Mouse (Mus musculus): ENCODE results near the gene Bcap31. TPM values are rescaled to one million over a fixed set of nuclear protein-coding genes. Genes with fewer than 3 reads are reported as not detected.
"Not testable (repeated sequence)": the region's sequence is repeated elsewhere in the genome, so short reads cannot be mapped to it uniquely, and the experiment has no call there.

The Bcap31 gene
- total RNA-seq (2021) = 250 and 262 TPM in 2 replicates
- long read RNA-seq, transcript Bcap31-201 (8 exons, 1,219 nt) = major isoform, 191 of 212 reads
- long read RNA-seq, partial matches to known transcripts = 13 of 212 reads
- long read RNA-seq, other reads (novel, unspliced or antisense) = 8 of 212 reads

DNA sequence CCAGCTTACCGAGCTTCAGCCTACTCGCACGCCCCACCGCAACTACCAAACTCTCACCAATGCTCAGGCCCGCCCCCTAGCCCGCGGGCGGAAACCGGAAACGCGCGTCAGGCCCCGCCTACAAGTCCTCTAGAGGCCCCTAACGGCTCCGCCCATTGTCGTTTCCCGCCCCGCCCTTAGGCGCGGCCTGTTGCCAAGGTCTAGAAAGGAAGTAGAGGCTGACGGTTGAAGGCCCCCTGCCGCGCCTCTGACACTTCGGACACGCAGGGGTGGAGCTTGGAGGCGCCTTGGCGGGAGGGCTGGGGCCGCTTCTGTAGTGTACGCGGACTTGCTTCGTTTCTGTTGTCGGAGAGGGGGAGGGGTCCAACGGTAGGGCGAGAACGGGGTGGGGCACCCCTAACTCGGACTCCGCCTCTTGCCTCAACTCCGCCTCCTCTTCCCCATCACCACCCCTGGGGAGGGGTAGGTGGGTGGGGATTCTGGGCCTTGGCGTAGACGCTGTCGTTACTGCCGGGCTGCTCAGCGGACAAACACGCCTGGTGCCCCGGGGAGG, at the start of gene Bcap31, which contains the start of gene Abcd1:
Bcap31 (minus strand) TSS at position 67 of the 553 bp plus-strand sequence.
Abcd1 (plus strand) TSS at position 489 of the 553 bp plus-strand sequence.
- peak; percentile 92 for DNase-seq

DNA sequence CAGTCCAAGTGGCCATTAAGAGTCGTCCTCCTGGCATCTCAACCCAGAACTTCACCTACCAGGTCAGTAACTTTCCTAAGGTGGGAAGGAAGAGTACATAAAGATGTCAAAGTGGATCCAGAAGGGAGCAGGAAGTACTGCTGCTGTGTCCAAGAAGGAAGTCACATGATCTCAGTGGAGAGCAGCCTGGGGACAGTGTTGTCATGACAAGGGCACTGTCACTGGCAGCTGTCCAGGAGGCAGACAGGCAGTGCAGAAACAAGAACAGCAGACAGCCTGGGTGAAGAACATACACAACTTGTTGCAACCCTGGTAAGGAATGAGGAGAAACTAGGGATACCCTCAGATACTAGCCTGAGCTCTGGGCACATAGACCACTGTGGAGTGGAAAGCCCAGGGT, 49.3 kb upstream of the Bcap31 start:
- DNase-seq = peak; percentile 73

DNA sequence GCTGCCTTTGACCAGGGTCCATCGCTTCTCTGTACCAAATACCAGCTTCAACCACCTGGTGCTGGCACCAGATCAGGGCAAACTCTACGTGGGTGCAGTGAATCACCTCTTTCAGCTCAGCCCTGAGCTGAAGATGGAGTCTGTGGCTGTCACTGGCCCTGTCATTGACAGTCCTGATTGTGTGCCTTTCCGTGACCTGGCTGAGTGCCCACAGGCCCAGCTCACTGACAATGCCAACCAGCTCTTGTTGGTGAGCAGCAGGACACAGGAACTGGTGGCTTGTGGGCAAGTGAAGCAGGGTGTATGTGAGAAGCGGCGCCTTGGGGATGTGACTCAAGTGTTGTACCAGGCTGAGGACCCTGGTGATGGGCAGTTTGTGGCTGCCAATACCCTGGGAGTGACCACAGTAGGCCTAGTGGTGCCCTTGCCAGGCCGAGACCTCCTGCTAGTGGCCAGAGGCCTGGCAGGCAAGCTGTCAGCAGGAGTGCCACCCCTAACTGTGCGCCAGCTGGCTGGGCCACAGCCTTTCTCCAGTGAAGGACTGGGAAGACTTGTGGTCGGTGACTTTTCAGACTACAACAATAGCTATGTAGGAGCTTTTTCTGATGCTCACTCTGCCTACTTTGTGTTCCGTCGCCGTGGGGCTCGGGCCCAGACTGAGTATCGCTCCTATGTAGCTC, 42.8 kb upstream of the Bcap31 start:
- peak; percentile 16 for DNase-seq

DNA sequence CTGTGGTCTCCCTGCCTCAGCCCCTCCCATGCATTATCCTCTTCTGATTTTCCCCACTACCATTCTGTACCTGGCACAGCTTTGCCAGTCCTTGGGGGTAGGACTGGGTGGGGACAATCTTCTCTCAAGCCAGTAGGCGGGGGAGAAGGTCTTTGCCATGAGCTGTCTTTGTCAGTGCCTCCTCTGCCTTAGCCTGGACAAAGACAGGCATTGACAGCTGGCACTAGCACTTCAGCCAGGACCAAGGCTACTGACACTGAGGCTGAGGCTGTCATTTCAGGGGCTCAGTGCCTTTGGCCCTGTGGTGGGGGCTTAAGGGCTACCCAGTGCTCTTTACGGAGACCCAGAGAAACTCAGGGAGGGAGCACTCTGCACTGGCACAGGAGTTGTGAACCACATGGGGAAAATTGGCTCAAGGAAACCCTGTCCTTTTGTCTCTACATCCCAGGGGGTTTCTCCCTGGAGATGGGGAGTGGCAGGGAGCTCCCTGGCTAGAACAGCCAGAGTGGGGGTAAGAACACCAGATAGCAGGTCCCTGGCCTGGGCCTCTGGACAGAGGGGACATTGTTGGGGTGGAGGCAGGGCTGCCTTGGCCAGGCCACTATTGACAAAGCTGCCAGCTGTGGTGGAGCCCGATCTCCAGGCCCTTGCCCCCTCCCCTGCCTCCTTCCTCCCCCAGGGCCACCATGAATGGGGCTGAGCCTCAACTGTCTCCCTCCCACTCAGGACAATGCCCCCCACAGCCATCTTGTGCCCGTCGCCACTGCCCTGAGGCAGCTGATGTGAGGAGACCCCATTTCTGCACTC, 40.6 kb upstream of the Bcap31 start, which contains the start of gene Plxnb3:
Plxnb3 (plus strand) TSS at position 757 of the 807 bp plus-strand sequence.
- no peak for DNase-seq

DNA sequence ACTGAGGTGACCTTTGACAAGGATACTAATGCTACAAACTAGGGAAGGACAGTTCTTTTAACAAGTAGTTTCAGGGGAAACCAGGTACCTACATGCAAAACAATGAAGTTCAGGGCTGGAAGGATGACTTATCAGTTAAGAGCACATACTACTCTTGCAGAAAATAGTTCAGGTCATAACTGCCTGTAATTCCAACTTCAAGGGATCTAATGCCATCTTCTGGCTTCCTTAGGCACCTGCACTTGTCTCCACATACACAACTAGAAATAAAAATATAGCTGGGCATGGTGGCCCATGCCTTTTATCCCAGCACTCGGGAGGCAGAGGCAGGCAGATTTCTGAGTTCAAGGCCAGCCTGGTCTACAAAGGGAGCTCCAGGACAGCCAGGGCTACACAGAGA, 33.0 kb upstream of the Bcap31 start:
- DNase-seq = no peak

DNA sequence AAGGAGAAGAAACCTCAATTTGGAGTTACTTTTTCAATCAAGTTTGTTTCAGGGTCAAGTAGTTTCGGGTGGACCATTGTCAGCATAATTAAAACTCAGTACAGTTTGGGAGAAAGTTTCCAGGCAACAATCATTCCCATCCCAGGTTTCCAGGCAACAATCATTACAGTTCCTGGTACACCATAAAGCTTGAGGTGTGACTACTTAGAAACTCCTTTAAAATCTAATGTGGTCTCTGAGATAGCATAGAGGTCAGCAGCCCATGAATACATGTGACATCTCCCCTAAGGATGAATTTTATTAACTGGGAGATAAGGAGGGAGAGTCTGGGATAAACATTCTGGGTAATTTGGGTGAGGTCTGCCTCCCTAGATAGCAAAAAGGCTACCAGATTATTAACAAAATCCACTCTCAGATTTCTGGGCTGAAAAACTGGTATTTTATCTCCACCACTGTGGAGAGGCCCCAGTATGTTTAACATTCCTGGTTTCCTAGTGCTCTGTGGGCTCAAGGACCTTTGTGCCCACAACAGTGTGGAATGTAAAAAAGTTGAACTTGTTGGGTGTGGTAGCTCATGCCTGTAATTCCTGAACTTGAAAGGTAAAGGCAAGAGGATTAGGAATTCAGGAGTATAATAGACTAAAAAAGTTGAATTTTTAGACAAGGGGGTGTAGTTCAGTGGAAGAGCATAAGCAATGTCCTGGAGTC, 29.0 kb upstream of the Bcap31 start:
- no peak for DNase-seq

DNA sequence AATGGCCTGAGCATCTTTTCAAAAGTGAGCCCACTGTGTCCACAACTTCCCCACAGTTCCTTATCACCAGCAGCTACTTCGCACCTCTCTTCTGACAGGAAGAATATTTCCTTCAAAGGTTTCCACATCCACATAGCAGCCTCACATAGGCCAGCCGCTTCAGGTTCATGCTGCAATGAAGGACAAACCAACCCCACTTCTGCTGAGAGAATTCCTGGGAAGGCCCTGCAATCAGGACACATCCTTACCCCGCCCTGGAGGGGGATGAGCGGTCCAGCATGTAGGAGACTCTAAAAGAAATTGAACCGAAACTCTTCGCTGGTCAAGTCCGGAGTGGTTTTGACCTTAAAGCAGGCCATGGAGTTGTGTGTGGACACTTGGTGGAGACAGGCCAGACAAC, 23.9 kb upstream of the Bcap31 start:
- not testable (repeated sequence) for DNase-seq

DNA sequence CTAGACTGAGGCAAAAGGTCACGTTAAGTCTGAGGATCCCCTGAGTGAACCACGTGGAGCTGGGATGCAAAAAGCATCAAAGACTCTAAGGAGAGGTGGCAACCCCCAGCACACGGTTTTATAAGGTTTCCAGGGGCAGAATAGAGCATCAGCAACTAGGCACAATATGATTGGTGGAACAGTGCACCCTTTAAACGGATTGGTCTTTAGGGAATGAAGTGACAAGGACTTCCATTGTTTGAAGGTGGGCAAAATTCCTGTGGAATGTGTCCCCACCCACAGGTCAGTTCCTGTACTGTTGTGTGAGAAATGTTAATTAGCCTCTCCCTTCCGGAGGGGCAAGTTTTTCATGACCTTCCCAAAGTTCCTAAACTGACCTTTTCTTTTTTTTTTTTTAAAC, 23.2 kb upstream of the Bcap31 start:
- DNase-seq = no peak

DNA sequence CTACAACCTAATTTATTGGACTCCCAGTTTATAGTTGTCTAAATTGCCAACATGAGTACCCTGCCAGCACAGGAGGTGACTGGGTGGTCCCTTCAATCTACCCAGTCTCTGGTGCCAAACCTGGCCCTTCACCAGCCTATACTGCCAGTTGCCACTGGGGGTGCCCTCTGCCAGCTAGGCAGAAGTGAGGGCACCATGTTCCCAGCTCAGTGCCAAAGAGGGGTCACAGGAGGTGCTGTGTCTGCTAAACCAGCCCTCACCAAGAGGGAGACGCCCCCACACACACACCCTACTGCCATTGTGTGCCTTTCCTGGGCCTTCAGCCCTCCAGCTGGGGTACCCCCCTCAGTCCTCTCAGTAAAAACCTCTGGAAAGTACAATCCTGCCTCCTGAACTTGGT, 22.2 kb upstream of the Bcap31 start:
- DNase-seq = no peak

DNA sequence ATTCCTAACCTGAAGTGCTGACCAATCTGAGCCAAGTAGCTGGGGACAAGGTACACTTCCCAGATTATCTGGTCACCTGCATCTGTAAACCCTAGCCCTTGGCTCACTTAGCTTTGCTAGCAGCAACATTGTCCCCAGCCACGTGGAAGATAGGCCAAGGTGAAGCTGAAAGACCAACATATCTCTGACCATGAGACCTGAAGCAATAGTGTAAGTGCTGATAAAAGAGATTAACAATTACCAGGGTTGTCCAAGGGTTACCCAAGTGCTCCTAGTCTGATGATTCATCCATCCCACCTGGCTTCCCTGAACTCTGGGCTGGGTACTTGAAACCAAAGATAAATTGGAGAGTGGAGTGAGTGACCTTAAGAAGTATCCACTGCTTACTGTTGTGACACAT, 14.9 kb upstream of the Bcap31 start:
- DNase-seq = no peak

DNA sequence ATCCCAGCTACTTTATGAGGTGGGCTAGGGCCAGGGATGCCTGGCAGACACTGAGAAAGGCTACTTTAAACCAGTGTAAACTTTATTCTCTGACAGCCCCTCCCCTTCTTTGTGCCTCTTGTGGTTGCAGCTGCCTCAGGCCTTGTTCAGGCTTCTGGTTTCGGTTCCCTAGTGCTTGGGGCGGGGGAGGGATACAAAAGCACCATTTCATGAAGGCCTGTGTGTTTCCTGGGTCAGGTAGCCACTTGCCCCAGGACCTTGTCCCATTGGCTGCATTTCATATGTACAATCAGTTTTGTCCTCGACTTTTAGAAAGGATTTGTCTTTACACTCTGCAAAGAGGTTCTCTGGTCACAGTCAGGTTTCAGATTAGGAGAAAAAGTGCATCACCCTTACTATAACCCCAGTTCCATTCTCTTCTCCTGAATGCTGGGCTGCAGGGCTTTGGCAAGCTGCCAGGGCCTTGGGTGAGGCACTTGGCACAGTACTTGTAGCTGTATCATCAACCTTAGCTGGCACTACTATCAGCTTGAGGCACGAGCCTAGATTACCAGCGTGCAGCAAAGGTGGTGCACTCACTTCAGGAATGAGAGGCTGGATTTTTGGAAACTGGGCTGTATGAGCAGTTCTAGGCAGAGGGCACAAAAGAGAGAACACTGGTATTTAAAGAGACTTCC, 2.8 kb upstream of the Bcap31 start:
- DNase-seq = peak; percentile 80

DNA sequence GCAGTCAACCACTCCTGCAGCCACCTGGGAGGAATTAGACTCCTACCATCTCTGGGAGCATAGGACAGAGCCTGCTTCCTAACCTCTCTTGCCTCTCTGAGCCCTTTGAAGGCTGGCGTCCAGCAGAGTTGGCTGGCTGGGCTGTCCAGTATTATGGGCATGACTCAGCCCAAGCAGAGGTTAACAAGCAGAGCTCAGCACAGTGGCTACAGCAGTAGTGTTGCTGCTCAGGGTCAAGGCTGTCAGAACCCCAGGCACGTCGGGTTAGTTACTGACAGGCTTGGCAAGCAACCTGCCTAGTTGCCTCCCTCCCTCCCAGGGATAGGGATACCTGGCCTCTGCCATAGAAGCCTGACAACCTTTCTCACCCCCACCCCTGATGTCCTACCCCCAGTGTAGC, 2.3 kb upstream of the Bcap31 start:
- peak; percentile 41 for DNase-seq

DNA sequence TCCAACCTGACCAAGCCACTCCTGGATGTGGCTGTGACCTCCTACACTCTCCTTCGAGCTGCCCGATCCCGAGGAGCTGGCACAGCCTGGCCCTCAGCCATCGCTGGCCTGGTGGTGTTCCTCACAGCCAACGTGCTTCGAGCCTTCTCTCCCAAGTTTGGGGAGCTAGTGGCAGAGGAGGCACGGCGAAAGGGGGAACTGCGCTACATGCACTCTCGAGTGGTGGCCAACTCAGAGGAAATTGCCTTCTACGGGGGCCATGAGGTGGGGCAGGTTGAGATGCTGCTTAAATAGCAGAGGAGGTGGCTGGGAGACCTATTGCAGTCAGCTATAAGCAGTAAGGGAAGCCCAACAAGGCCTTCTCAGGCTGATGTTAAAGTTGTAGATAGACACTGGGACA, 1.7 kb upstream of the Bcap31 start:
- DNase-seq = peak; percentile 23

DNA sequence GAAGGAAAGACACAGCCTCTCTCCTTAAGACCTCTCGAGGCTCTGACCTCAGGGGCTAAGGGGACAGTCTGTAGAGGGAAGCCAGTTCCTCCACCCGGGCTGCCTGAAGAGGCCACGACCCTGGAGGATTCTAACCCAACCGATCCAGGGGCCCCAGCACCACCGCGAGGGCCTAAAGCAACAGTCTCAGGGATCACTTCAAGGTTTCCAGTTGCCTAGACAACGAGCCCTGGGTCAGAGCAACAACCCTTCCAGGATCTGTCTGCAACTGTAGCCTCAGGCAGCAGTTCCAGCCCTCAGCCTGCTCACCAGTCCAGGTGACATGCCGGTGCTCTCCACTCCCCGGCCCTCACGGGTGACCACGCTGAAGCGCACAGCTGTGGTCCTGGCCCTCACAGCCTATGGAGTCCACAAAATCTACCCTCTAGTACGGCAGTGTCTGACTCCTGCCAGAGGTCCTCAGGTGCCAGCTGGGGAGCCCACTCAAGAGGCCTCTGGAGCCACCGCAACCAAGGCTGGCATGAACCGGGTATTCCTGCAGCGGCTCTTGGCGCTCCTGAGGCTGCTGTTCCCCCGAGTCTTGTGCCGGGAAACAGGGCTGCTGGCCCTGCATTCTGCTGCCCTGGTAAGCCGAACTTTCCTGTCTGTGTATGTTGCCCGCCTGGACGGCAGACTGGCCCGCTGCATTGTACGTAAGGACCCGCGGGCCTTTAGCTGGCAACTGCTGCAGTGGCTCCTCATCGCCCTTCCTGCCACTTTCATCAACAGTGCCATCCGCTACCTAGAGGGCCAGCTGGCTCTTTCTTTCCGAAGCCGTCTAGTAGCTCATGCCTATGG, 952 bp upstream of the Bcap31 start:
- peak; percentile 12 for DNase-seq

DNA sequence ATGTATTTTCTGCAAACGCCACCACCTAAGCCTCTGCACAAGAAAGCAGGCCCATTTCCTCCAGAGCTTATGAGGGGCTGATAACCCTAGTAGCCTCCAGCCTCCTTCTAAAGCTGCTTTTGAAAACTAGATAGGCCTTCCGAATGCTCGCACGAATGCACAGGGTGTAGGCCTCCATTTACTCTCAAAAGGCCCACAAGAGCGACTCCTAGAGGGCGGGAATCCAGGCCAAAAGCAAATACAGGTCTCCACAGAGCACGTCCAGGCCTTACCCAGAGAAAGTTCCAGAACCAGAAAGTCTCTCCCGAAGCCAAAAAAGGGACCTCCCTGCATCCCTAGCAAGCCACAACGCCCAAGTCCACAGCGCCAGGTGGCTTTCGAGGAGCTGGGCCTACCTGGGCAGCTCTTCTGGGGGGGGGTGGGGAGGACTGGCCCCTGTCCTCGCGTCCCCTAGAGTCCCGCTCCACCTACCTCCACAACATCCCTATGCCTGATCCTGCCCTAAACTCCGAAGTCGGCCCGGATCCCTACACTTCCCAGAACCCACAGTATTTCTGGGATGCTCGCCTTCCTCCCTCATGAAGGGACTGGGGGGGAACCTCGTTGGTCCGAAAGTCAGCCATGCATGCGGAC, 383 bp downstream of the Bcap31 start:
- DNase-seq = peak; percentile 18

DNA sequence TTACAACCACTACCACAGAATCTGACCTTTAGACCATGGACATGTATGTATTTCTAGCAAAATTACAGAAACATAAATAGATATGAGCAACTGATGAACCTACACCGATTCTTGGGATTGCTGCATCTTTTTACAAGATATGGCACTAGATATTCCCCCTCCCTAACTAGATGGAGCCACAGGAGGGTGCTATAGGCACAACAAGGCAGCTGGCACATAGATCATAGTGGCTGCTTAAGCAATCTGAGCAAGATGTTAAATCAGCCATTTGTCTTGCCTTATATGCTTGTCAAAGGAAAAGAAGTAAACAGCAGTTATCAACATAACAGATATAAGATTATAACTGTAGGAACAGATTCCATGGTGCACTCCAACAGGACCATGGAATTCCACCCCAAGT, 15.5 kb downstream of the Bcap31 start:
- no peak for DNase-seq

DNA sequence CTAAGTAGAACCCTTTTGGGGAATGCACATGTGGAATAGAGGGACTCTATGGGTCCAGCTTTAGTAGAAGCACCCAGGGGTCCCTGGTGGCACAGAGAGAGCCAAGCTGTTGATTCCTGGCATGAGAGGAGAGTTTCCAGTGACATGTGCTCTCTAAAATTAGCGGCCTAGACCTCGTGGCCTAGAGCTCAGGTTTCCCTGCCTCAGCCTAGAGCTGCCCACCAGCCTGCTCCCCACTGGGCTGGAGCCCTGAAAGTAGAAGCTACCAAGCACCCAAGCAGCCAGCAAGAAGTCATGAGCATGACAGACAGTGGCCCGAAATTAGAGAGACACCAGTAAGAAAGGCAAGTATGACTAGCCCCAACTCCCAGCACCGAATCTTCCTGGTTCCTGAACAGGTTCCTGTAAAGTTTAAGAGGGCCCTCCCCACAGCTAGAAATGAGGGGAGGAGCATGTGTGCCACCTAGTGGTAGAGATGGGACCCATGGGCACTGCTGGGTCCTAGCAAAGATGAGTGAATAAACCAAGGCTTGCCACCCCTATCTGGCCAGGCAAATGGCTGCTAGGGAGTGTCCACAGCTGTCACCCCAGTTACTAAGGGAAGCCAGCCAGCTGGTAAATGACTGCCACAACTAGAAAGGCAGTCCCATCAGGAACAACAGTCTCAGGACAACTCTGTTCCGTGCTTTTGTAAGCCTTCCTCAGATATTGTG, 24.9 kb downstream of the Bcap31 start:
- peak; percentile 54 for DNase-seq

DNA sequence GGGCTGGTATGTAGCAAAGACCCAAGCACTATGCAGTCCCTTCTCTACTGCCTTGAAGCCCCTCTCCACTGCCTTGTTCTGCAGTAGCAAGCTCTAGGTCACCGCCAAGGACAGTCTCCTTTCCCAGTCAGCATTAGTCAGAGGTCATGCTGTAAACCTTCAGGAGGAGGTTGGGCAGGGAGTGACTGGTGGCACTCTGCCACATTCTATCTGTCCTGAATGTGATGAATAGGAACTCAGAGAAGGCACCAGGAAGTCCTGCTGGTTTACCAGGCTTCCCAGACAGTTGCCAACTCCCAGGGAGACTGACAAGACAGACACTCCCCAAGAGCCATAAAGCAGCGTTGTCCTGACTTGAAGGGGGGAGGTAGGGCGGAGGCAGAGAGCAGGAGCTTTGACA, 30.3 kb downstream of the Bcap31 start:
- DNase-seq = peak; percentile 43

DNA sequence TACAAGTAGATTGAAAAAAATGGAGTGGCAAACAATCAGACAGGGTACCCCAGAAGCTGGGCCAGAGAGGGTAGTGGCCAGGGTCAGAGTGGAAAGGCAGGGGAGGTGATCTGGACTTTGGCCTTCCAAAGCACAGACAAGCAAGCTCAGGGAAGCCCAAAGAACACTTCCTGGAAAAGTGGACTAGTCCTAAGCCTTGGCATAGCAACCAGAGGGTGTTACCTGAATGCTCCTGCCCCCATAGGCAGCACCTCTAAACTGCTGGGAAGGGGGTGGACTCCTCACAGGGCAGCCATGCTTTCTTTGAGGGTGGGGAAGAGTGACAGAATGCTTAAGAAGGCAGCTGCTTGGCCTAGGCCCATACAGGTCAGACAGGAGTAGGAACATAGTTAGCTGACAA, 31.0 kb downstream of the Bcap31 start:
- no peak for DNase-seq

DNA sequence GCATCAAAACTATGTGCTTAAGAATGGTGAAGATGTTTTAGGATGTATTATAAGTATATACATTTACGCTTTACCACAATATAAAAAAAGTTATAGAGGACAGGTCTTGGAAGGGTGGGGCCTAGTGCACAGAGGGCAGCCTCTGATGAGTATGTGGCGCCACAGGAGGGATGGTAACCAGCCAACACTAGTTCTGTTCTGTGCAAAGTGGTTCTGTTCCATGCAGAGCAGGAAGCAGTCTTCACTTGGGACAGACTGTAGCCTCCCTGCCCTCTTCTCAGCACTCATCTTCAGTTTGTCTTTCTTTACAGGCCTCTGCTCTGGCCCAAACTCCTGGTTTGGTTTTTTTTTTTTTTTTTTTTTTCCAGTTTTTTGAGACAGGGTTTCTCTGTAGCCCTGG, 31.8 kb downstream of the Bcap31 start:
- DNase-seq = no peak
